Mouse (Mus musculus) limb, embryonic 12.5 days (tissue): Measurements from ENCODE around the gene Krt24. TPM values are rescaled to one million over a fixed set of nuclear protein-coding genes. Genes with fewer than 3 reads are reported as not detected.

Experiments used
- ATAC-seq: fragments of 200-750 bp; cut with Nextera tagmentation; 2 replicates; pipeline ENCODE4 v1.8.0; 2017; ENCODE audit warnings: low read depth, moderate TSS enrichment; ENCODE audit not compliant: insufficient number of reproducible peaks, insufficient read depth, low FRiP score, low TSS enrichment
- H3K27ac ChIP-seq: fragments of 300-500 bp; sonication (generic); 2 replicates; pipeline ENCODE4 v1.5.1; 2016; ENCODE audit warnings: mild to moderate bottlenecking, moderate library complexity
- H3K27me3 ChIP-seq: fragments of 300-500 bp; sonication (generic); 2 replicates; pipeline ENCODE4 v1.6.1; 2016; ENCODE audit warnings: mild to moderate bottlenecking, moderate library complexity
- H3K36me3 ChIP-seq: fragments of 300-500 bp; sonication (generic); 2 replicates; pipeline ENCODE4 v1.6.1; 2016; ENCODE audit warnings: mild to moderate bottlenecking, moderate library complexity
- H3K4me1 ChIP-seq: fragments of 300-500 bp; sonication (generic); replicated peaks from 2 replicates; pipeline ENCODE4 v1.6.1; 2016
- H3K4me2 ChIP-seq: fragments of 300-500 bp; sonication (generic); 2 replicates; pipeline ENCODE4 v1.6.1; 2016; ENCODE audit warnings: mild to moderate bottlenecking, moderate library complexity
- H3K4me3 ChIP-seq: fragments of 300-500 bp; sonication (generic); replicated peaks from 2 replicates; pipeline ENCODE4 v1.5.1; 2016; ENCODE audit warnings: mild to moderate bottlenecking
- H3K9ac ChIP-seq: fragments of 300-500 bp; sonication (generic); replicated peaks from 2 replicates; pipeline ENCODE4 v1.6.1; 2016; ENCODE audit warnings: mild to moderate bottlenecking, moderate library complexity
- H3K9me3 ChIP-seq: fragments of 300-500 bp; sonication (generic); 2 replicates; pipeline ENCODE4 v1.6.1; 2016; ENCODE audit warnings: mild to moderate bottlenecking, moderate library complexity
- WGBS: fragments of 180-500 bp; shearing (Covaris S2); methylation state at CpG from one replicate; pipeline ENCODE4 v1.1.7; 2016; 5-methylcytosine and 5-hydroxymethylcytosine counted together
- polyA plus RNA-seq: library from polyadenylated mRNA; unstranded; fragments of >200 nt; fragmentation: Nextera tagmentation; extraction: Ambion mirVana; gene quantifications from 2 replicates; pipeline ENCODE4 v1.2.1, GENCODE M21; 2016

Krt24 gene
- polyA plus RNA-seq, 1 experiment from 2014 or later: 0.21 TPM

GRCm38 (mm10) chr11:99231049-99231816, 53.8 kb downstream of the Krt24 start:
- Histone ChIP-seq H3K36me3 (peaks cover 17% of the 10 kb centered on the region), H3K4me1 (peaks cover 29% of the 10 kb centered on the region), H3K27ac (peak overlapping the region; percentile 99), H3K27me3 (no peaks in the 10 kb centered on the region), H3K9me3 (no peaks in the 10 kb centered on the region), H3K9ac (peak overlapping the region; percentile 99), H3K4me2 (peak overlapping the region; percentile 68), H3K4me3 (peak overlapping the region; percentile 82)
- ATAC-seq: no peak
- WGBS: 24% methylated on average over 15 of the region's 15 CpGs

GRCm38 (mm10) chr11:99230261-99231048, 54.6 kb downstream of the Krt24 start, which contains the start of gene Smarce1:
TSS of gene Smarce1 (minus strand) at chr11:99231017.
- ATAC-seq: peak; percentile 85
- Histone ChIP-seq H3K4me1 (peaks cover 29% of the 10 kb centered on the region), H3K36me3 (peaks cover 24% of the 10 kb centered on the region), H3K9me3 (no peaks in the 10 kb centered on the region), H3K9ac (peak within 1 kb of the TSS; percentile 99), H3K27ac (peak within 1 kb of the TSS; percentile 99), H3K4me3 (peak within 1 kb of the TSS; percentile 82), H3K4me2 (peak within 1 kb of the TSS; percentile 68), H3K27me3 (no peaks in the 10 kb centered on the region)
- under 1% methylated on average over 85 of the region's 87 CpGs for WGBS

Other genes starting within 250 kb of the Krt24 start
- 1,037 and 1,115 TPM in 2 replicates for gene Igfbp4, start 244.0 kb downstream of the Krt24 start, polyA plus RNA-seq
- gene Tns4, start 196.0 kb downstream of the Krt24 start, polyA plus RNA-seq: 0.65 and 0.73 TPM in 2 replicates
- gene Ccr7, start 130.2 kb downstream of the Krt24 start, polyA plus RNA-seq: 0.40 and 0.49 TPM in 2 replicates
- gene Smarce1, start 54.2 kb downstream of the Krt24 start, polyA plus RNA-seq: 403 and 407 TPM in 2 replicates
- gene Krt222, start 41.2 kb downstream of the Krt24 start, polyA plus RNA-seq: 0.15 and 0.36 TPM in 2 replicates
- gene Krt25, start 37.7 kb upstream of the Krt24 start, polyA plus RNA-seq: not detected in 2 replicates
- not detected in 2 replicates for gene Krt26, start 52.7 kb upstream of the Krt24 start, polyA plus RNA-seq
- gene Krt27, start 65.8 kb upstream of the Krt24 start, polyA plus RNA-seq: not detected in 2 replicates
- gene Krt28, start 89.6 kb upstream of the Krt24 start, polyA plus RNA-seq: 0.13 TPM in 1 of 2 replicates, not detected in the other
- 34.3 and 35.3 TPM in 2 replicates for gene Krt10, start 104.1 kb upstream of the Krt24 start, polyA plus RNA-seq
- gene Krt12, start 137.0 kb upstream of the Krt24 start, polyA plus RNA-seq: not detected in 2 replicates
- gene Krt20, start 152.9 kb upstream of the Krt24 start, polyA plus RNA-seq: 0.18 and 0.42 TPM in 2 replicates
- 0.18 and 0.26 TPM in 2 replicates for gene Krt23, start 207.9 kb upstream of the Krt24 start, polyA plus RNA-seq
- gene Krt39, start 236.1 kb upstream of the Krt24 start, polyA plus RNA-seq: not detected in 2 replicates